ENCODE assay signal across 8 mouse cellular contexts in genomic region chr8:40187584-40187934, GRCm38 (mm10).
DNase-seq lines count a peak whose midpoint lies in the region; ATAC-seq lines count a peak whose summit lies in the region.

No protein-coding gene starts in this region.

- H3K4me3 ChIP-seq in heart, embryonic 13.5 days: 0 out of 2 replicates have a peak overlapping the region, but pooled peaks have one; percentile 32
- H3K4me3 ChIP-seq in midbrain, embryonic 15.5 days: no peak overlapping the region

- DNase-seq in adrenal gland, adult (ENCODE audit: inconsistent age in 2 of 2, low spot score in 1 of 2): peak; percentile 13 to 76
- no peak for DNase-seq in adrenal gland, postnatal 4 days (ENCODE audit: low spot score in 2 of 2)
- peak; percentile 20 for DNase-seq in Muller cell, postnatal 12 days (ENCODE audit: inconsistent ontology term)
- DNase-seq in cerebellum, postnatal 36 days: peak; percentile 38 to 59
- DNase-seq in layer of hippocampus, adult 9-11 months: peak; percentile 23
- DNase-seq in spleen, postnatal 14 days (ENCODE audit: low spot score in 2 of 2): no peak

- no peak overlapping the region for H3K27ac ChIP-seq in heart, embryonic 13.5 days (replicated peaks)
- no peak overlapping the region for H3K27ac ChIP-seq in midbrain, embryonic 15.5 days

- no peaks in the 10 kb centered on the region for H3K36me3 ChIP-seq in heart, embryonic 13.5 days
- no peaks in the 10 kb centered on the region for H3K36me3 ChIP-seq in midbrain, embryonic 15.5 days (replicated peaks)

- WGBS in heart, embryonic 13.5 days: 3% methylated on average over 5 of the region's 5 CpGs
- 3% methylated on average over 5 of the region's 5 CpGs for WGBS in midbrain, embryonic 15.5 days

- no peaks in the 10 kb centered on the region for H3K27me3 ChIP-seq in heart, embryonic 13.5 days (replicated peaks)
- H3K27me3 ChIP-seq in midbrain, embryonic 15.5 days (replicated peaks): no peaks in the 10 kb centered on the region

- H3K9me3 ChIP-seq in heart, embryonic 13.5 days: no peaks in the 10 kb centered on the region
- H3K9me3 ChIP-seq in midbrain, embryonic 15.5 days: no peaks in the 10 kb centered on the region

- H3K9ac ChIP-seq in heart, embryonic 13.5 days: no peak overlapping the region
- H3K9ac ChIP-seq in midbrain, embryonic 15.5 days: no peak overlapping the region

- no peaks in the 10 kb centered on the region for H3K4me1 ChIP-seq in heart, embryonic 13.5 days
- H3K4me1 ChIP-seq in midbrain, embryonic 15.5 days: no peaks in the 10 kb centered on the region

- H3K4me2 ChIP-seq in heart, embryonic 13.5 days: peak overlapping the region; percentile 65
- peak overlapping the region; percentile 47 for H3K4me2 ChIP-seq in midbrain, embryonic 15.5 days

- ATAC-seq in heart, embryonic 13.5 days (ENCODE audit: extremely low read depth, insufficient number of reproducible peaks, low FRiP score, low TSS enrichment): no peak
- peak; percentile 83 for ATAC-seq in midbrain, embryonic 15.5 days (replicated peaks)

Comparison
In these comparisons a context has a peak if more than half of its experiments do, and no peak if none do; other contexts are left out.
1. DNase-seq: peak in adrenal gland, adult (2 of 2), Muller cell, postnatal 12 days (single experiment), cerebellum, postnatal 36 days (2 of 2) and layer of hippocampus, adult 9-11 months (single experiment); none in adrenal gland, postnatal 4 days (0 of 2) and spleen, postnatal 14 days (0 of 2).